Mouse (Mus musculus): ENCODE data around the gene Mup11.
"Not testable (repeated sequence)": the region's sequence is repeated elsewhere in the genome, so short reads cannot be mapped to it uniquely, and the experiment has no call there.

Gene Mup11

GRCm38 (mm10) chr4:60662311-60662710 is at the start of gene Mup11:
Gene Mup11 (minus strand): TSS chr4:60662411.
- not testable (repeated sequence) for DNase-seq (ENCODE audit: low read depth, low spot score)
